Mouse (Mus musculus) midbrain, embryonic 14.5 days (tissue): Measurements from ENCODE around the gene Prkaca. TPM values are rescaled to one million over a fixed set of nuclear protein-coding genes. Genes with fewer than 3 reads are reported as not detected.

Experiments
- ATAC-seq: fragments of 200-750 bp; cut with Nextera tagmentation; 2 replicates; pipeline ENCODE4 v1.8.0; 2017; ENCODE audit warnings: moderate number of reproducible peaks, moderate library complexity; ENCODE audit not compliant: low FRiP score, low TSS enrichment
- DNase-seq: peaks from one replicate; pipeline ENCODE4 v3.0.0-alpha.2; 2015
- H3K27ac ChIP-seq: fragments of 300-500 bp; sonication (generic); replicated peaks from 2 replicates; pipeline ENCODE4 v1.5.1; 2014; ENCODE audit warnings: mild to moderate bottlenecking, low read depth, low read length, moderate library complexity
- H3K27me3 ChIP-seq: fragments of 300-500 bp; sonication (generic); 2 replicates; pipeline ENCODE4 v1.6.1; 2014; ENCODE audit warnings: low read length, control low read depth, mixed read lengths; ENCODE audit not compliant: control insufficient read depth, insufficient read depth
- H3K36me3 ChIP-seq: fragments of 300-500 bp; sonication (generic); 2 replicates; pipeline ENCODE4 v1.6.1; 2014; ENCODE audit warnings: low read length, control low read depth; ENCODE audit not compliant: control insufficient read depth, insufficient read depth
- H3K4me1 ChIP-seq: fragments of 300-500 bp; sonication (generic); 2 replicates; pipeline ENCODE4 v1.6.1; 2014; ENCODE audit warnings: mild to moderate bottlenecking, antibody characterized with exemption, low read length, control low read depth; ENCODE audit not compliant: control insufficient read depth, insufficient read depth
- H3K4me2 ChIP-seq: fragments of 300-500 bp; sonication (generic); 2 replicates; pipeline ENCODE4 v1.6.1; 2014; ENCODE audit warnings: mild to moderate bottlenecking, low read length, moderate library complexity
- H3K4me3 ChIP-seq: fragments of 300-500 bp; sonication (generic); replicated peaks from 2 replicates; pipeline ENCODE4 v1.5.1; 2014; ENCODE audit warnings: low read depth, low read length
- H3K9ac ChIP-seq: fragments of 300-500 bp; sonication (generic); replicated peaks from 2 replicates; pipeline ENCODE4 v1.6.1; 2014; ENCODE audit warnings: mild to moderate bottlenecking, low read length, moderate library complexity
- H3K9me3 ChIP-seq: fragments of 300-500 bp; sonication (generic); 2 replicates; pipeline ENCODE4 v1.6.1; 2016; ENCODE audit warnings: low read length, control low read depth, mixed read lengths; ENCODE audit not compliant: control insufficient read depth
- WGBS: fragments of 180-500 bp; shearing (Covaris S2); extraction: QIAGEN DNeasy Blood & Tissue Kit; methylation state at CpG from one replicate; pipeline ENCODE4 v1.1.7; 2014; 5-methylcytosine and 5-hydroxymethylcytosine counted together
- microRNA counts: library from miRNA; unstranded; fragments of <30 nt; microRNA quantifications from one replicate; lab custom pipeline; 2016
- microRNA-seq: library from miRNA; unstranded; fragments of <30 nt; microRNA quantifications from one replicate; pipeline ENCODE4, GENCODE M21; 2016
- polyA plus RNA-seq: library from polyadenylated mRNA; unstranded; fragments of >200 nt; fragmentation: Nextera tagmentation; extraction: Ambion mirVana; gene quantifications from 2 replicates; pipeline ENCODE4 v1.2.1, GENCODE M21; 2014

Gene Prkaca
- polyA plus RNA-seq, 1 experiment from 2014 or later = 181 TPM

GRCm38 (mm10) chr8:84042066-84042947 lies 69.5 kb downstream of the Prkaca start, which contains the start of gene Il27ra:
Il27ra (minus strand) TSS chr8:84042589.
- peaks cover 54% of the 10 kb centered on the region for H3K27me3 ChIP-seq
- peak within 1 kb of the TSS; percentile 21 for H3K4me3 ChIP-seq
- H3K36me3 ChIP-seq = no peaks in the 10 kb centered on the region
- 3% methylated on average over 40 of the region's 40 CpGs for WGBS
- H3K9ac ChIP-seq = peak within 1 kb of the TSS; percentile 29
- no peaks in the 10 kb centered on the region for H3K9me3 ChIP-seq
- H3K27ac ChIP-seq = no peak within 1 kb of the TSS
- H3K4me1 ChIP-seq = no peaks in the 10 kb centered on the region
- DNase-seq (peak; percentile 81), ATAC-seq (peak; percentile 50; the same call in 1 of the 2 replicates)
- H3K4me2 ChIP-seq = peak within 1 kb of the TSS; percentile 52

- H3K36me3 ChIP-seq = no peaks in the 10 kb centered on the region
- no peak overlapping the region for H3K4me2 ChIP-seq
- no peaks in the 10 kb centered on the region for H3K9me3 ChIP-seq
- 40% methylated on average over 12 of the region's 12 CpGs for WGBS
- no peak for DNase-seq
- H3K4me3 ChIP-seq = no peak overlapping the region
- H3K27me3 ChIP-seq = peaks cover 54% of the 10 kb centered on the region
- H3K27ac ChIP-seq = no peak overlapping the region
- no peak for ATAC-seq
- H3K9ac ChIP-seq = no peak overlapping the region; the same call in 1 of the 2 replicates
- no peaks in the 10 kb centered on the region for H3K4me1 ChIP-seq
Measured at GRCm38 (mm10) chr8:84042948-84043342, 70.2 kb downstream of the Prkaca start.

- Histone ChIP-seq H3K27me3 (peaks cover 54% of the 10 kb centered on the region), H3K9me3 (no peaks in the 10 kb centered on the region), H3K9ac (no peak overlapping the region), H3K27ac (no peak overlapping the region), H3K36me3 (no peaks in the 10 kb centered on the region), H3K4me1 (no peaks in the 10 kb centered on the region), H3K4me2 (no peak overlapping the region), H3K4me3 (no peak overlapping the region)
- DNase-seq = no peak
- no peak for ATAC-seq
- 2% methylated on average over 7 of the region's 7 CpGs for WGBS
Measured at GRCm38 (mm10) chr8:84044103-84044502, 71.3 kb downstream of the Prkaca start.

GRCm38 (mm10) chr8:84044900-84045299 lies 72.1 kb downstream of the Prkaca start, which contains the start of gene Rln3:
Rln3 (minus strand) TSS chr8:84045000.
- Histone ChIP-seq H3K27me3 (peaks cover 54% of the 10 kb centered on the region), H3K4me2 (0 out of 2 replicates have a peak within 1 kb of the TSS, but pooled peaks have one; percentile 19), H3K4me1 (no peaks in the 10 kb centered on the region), H3K4me3 (no peak within 1 kb of the TSS), H3K27ac (no peak within 1 kb of the TSS), H3K9me3 (no peaks in the 10 kb centered on the region), H3K9ac (no peak within 1 kb of the TSS), H3K36me3 (no peaks in the 10 kb centered on the region)
- 10% methylated on average over 9 of the region's 9 CpGs for WGBS
- ATAC-seq (no peak), DNase-seq (no peak)

MicroRNAs encoded within 50 kb of the gene (microRNA counts, 519-probe panel; counts per million panel counts)
- not detected for microRNA mmu-miR-1199 (lab: Ali Mortazavi, UCI)

Small RNA genes lying within 50 kb of the gene (microRNA-seq; reads per million reads assigned to microRNA genes)
- not detected for gene Gm44330
- not detected for gene Gm44450
- 0.44 reads per million for gene Mir1199
- gene Mir8111 = 1.2 reads per million

Other genes starting within 250 kb of the Prkaca start
- gene Adgre5, start 231.7 kb upstream of the Prkaca start, polyA plus RNA-seq = 8.5 and 12.3 TPM in 2 replicates
- 77.2 and 92.7 TPM in 2 replicates for gene Adgrl1, start 72.9 kb upstream of the Prkaca start, polyA plus RNA-seq
- gene Gm10644, start 17.8 kb upstream of the Prkaca start, polyA plus RNA-seq = 1.0 and 1.1 TPM in 2 replicates
- 7.9 and 15.5 TPM in 2 replicates for gene Asf1b, start 17.5 kb upstream of the Prkaca start, polyA plus RNA-seq
- gene Samd1, start 24.7 kb downstream of the Prkaca start, polyA plus RNA-seq = 10.5 and 14.2 TPM in 2 replicates
- 0.53 and 0.89 TPM in 2 replicates for gene 1700067K01Rik, start 28.5 kb downstream of the Prkaca start, polyA plus RNA-seq
- 0.94 TPM in 1 of 2 replicates, not detected in the other for gene 2210011C24Rik, start 39.2 kb downstream of the Prkaca start, polyA plus RNA-seq
- 0.65 and 0.87 TPM in 2 replicates for gene Palm3, start 48.5 kb downstream of the Prkaca start, polyA plus RNA-seq
- 0.16 and 0.33 TPM in 2 replicates for gene Il27ra, start 69.6 kb downstream of the Prkaca start, polyA plus RNA-seq
- 1.2 TPM in 1 of 2 replicates, not detected in the other for gene Rln3, start 72.0 kb downstream of the Prkaca start, polyA plus RNA-seq
- 1.5 and 2.4 TPM in 2 replicates for gene Gm10643, start 92.1 kb downstream of the Prkaca start, polyA plus RNA-seq
- 11.2 and 12.2 TPM in 2 replicates for gene Rfx1, start 93.8 kb downstream of the Prkaca start, polyA plus RNA-seq
- 19.9 and 26.0 TPM in 2 replicates for gene Dcaf15, start 131.8 kb downstream of the Prkaca start, polyA plus RNA-seq
- 0.63 and 0.68 TPM in 2 replicates for gene Podnl1, start 153.0 kb downstream of the Prkaca start, polyA plus RNA-seq
- 28.9 and 33.1 TPM in 2 replicates for gene Cc2d1a, start 174.9 kb downstream of the Prkaca start, polyA plus RNA-seq
- gene 4930432K21Rik, start 175.0 kb downstream of the Prkaca start, polyA plus RNA-seq = 1.8 and 1.9 TPM in 2 replicates
- 9.4 and 11.7 TPM in 2 replicates for gene Nanos3, start 212.2 kb downstream of the Prkaca start, polyA plus RNA-seq